Mouse (Mus musculus): ENCODE data around the gene Zfp652.

DNA sequence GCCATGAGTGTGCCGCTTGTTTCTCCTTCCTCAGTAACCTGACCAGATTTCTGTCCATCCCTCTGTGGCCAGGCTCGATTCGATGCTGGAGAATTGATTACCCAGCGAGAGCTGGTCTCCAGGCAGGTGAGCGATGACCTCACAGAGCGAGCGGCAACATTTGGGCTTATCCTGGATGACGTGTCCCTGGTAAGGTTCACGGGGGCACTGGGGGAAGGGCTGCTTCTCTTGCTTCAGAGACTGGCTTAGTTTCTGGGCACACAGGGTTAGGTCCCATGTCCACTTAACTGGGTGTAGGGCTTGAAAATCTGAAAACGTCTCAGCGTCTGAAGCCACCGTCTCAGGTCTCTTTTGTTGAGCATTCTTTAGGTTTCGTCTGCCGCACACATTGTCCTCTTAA lies 37.0 kb upstream of the Zfp652 start:
- no peak for TF ChIP-seq CTCF (IDR thresholded peaks at IDR 0.05; ENCODE audit: borderline replicate concordance, control insufficient read depth, extremely low read depth, insufficient read depth, low read length, poor library complexity)
- TF ChIP-seq POLR2A (IDR thresholded peaks at IDR 0.05; ENCODE audit: control insufficient read depth, extremely low read depth, insufficient read depth, low read length, poor library complexity): no peak

All from thymus, adult 2 months (tissue).